Mouse (Mus musculus): ENCODE measurements around the gene Cutal. TPM values are rescaled to one million over a fixed set of nuclear protein-coding genes. Genes with fewer than 3 reads are reported as not detected.
A peak's percentile ranks its signal among the peaks of the same experiment; 100 is the strongest.
"Not testable (repeated sequence)": the region's sequence is repeated elsewhere in the genome, so short reads cannot be mapped to it uniquely, and the experiment has no call there.

Cutal gene
- 0.08 and 0.16 TPM in 2 replicates for polyA plus RNA-seq (2014; fragmentation: Nextera tagmentation; extraction: Ambion mirVana)

- H3K27me3 ChIP-seq (replicated peaks; ENCODE audit: control insufficient read depth, insufficient read depth, low read length) = peaks cover 19% of the 10 kb centered on the region
These were observed at the start of gene Cutal for GRCm38 (mm10) chr2:34874271-34874670. Gene Cutal, plus strand, starts transcription at chr2:34874396.

DNA sequence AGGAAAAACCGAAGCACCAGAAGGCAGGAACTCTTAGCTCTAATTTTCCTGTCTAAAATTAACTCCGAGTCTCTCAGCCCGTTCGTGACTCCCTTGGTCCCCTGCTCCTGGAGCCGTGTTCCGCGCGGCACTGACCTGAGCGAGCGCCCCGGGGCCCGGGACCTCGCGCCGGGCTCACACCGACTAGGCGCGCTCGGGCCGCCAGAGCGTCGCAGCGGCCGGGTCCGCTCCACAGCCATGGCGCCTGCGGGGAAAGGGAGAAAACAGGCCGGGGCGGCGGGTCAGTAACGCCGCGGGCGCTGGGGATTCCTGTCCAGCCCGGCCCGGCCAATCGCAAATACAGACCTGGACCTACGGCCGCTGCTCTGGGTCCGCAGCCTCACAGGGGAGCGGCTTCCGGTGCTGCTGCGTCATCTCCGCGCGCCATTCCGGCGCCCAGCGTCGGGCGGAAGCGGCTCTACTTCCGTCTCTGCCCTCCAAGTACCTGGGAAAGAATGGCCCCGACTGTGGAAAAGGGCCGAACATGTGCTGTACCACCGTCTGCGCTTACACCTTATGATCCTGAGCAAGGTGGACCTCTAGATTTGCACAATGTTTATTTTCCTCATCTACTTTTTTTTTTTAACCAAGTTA is 48.3 kb upstream of the Cutal start, which contains the start of gene Fbxw2:
Gene Fbxw2 (minus strand): TSS at position 485 of the 633 bp plus-strand sequence.
- peaks cover 3% of the 10 kb centered on the region; the same call in 1 of the 2 replicates for H3K4me1 ChIP-seq (ENCODE audit: control insufficient read depth, insufficient read depth, low read length)
- 0 out of 2 replicates have a peak, but pooled peaks cover 3% of the 10 kb centered on the region for H3K27me3 ChIP-seq (replicated peaks; ENCODE audit: control insufficient read depth, insufficient read depth, low read length)
- ATAC-seq (peak; percentile 100), DNase-seq (ENCODE audit: low spot score) (peak; percentile 95)
- H3K27ac ChIP-seq (ENCODE audit: low read depth, low read length) = 0 out of 2 replicates have a peak within 1 kb of the TSS, but pooled peaks have one; percentile 57
- H3K9ac ChIP-seq (ENCODE audit: low read length) = peak within 1 kb of the TSS; percentile 91
- H3K36me3 ChIP-seq (ENCODE audit: control insufficient read depth, insufficient read depth, low read length) = peaks cover 11% of the 10 kb centered on the region
- 0 out of 2 replicates have a peak, but pooled peaks cover 6% of the 10 kb centered on the region for H3K9me3 ChIP-seq (replicated peaks; ENCODE audit: control insufficient read depth, low read length)
- WGBS = under 1% methylated on average over 57 of the region's 57 CpGs
- H3K4me3 ChIP-seq (ENCODE audit: low read depth, low read length) = peak within 1 kb of the TSS; percentile 90
- peak within 1 kb of the TSS; percentile 84 for H3K4me2 ChIP-seq (ENCODE audit: low read length)

More at GRCm38 (mm10) chr2:34874271-34874670, at the start of gene Cutal:
- DNase-seq (ENCODE audit: low spot score) (no peak), ATAC-seq (no peak)
- 0 out of 2 replicates have a peak within 1 kb of the TSS, but pooled peaks have one; percentile 4 for H3K9ac ChIP-seq (ENCODE audit: low read length)
- H3K4me1 ChIP-seq (ENCODE audit: control insufficient read depth, insufficient read depth, low read length) = peaks cover 10% of the 10 kb centered on the region
- no peak within 1 kb of the TSS for H3K4me3 ChIP-seq (ENCODE audit: low read depth, low read length)
- H3K36me3 ChIP-seq (ENCODE audit: control insufficient read depth, insufficient read depth, low read length) = no peaks in the 10 kb centered on the region
- no peak within 1 kb of the TSS for H3K27ac ChIP-seq (ENCODE audit: low read depth, low read length)
- H3K9me3 ChIP-seq (replicated peaks; ENCODE audit: control insufficient read depth, low read length) = no peaks in the 10 kb centered on the region
- 5% methylated on average over 14 of the region's 14 CpGs for WGBS
- H3K4me2 ChIP-seq (ENCODE audit: low read length) = no peak within 1 kb of the TSS

DNA sequence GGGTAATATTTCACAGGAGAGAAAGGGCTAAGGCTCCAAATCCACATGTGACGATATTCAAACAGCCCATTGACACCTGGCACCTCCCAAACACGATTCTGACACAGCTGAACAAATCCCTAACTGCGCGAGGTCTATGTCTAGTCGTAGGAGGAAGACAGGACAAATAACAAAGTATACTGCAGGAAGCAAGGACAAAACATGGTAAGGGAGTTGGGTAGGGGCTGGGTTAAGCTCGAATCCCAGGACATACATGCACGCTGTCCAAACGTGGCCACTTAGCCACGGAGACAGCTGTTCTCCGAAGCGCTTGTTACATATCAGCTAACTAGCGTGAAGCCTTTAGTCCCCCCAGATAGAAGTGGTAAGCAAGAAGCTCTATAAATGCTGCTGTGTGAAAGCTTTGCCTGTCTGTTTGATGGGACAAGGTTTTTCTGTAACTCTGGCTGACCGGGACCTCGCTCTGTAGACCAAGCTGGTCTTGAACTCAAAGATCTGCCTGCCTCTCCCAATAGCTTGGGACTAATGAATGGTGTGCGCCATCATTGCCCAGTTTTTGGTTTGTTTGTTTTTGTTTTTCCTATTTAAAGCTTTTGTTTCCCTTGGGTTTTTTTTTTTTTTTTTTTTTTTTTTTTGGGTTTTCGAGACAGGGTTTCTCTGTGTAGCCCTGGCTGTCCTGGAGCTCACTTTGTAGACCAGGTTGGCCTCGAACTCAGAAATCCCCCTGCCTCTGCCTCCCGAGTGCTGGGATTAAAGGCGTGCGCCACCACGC is 47.5 kb upstream of the Cutal start:
- 41% methylated on average over 20 of the region's 21 CpGs for WGBS
- peaks cover 3% of the 10 kb centered on the region; the same call in 1 of the 2 replicates for H3K4me1 ChIP-seq (ENCODE audit: control insufficient read depth, insufficient read depth, low read length)
- H3K27ac ChIP-seq (ENCODE audit: low read depth, low read length) = 0 out of 2 replicates have a peak overlapping the region, but pooled peaks have one; percentile 27
- 0 out of 2 replicates have a peak, but pooled peaks cover 3% of the 10 kb centered on the region for H3K27me3 ChIP-seq (replicated peaks; ENCODE audit: control insufficient read depth, insufficient read depth, low read length)
- peak overlapping the region; percentile 90 for H3K4me3 ChIP-seq (ENCODE audit: low read depth, low read length)
- DNase-seq (ENCODE audit: low spot score) (no peak), ATAC-seq (peak; percentile 36; the same call in 1 of the 2 replicates)
- H3K36me3 ChIP-seq (ENCODE audit: control insufficient read depth, insufficient read depth, low read length) = peaks cover 6% of the 10 kb centered on the region; the same call in 1 of the 2 replicates
- H3K4me2 ChIP-seq (ENCODE audit: low read length) = peak overlapping the region; percentile 84
- H3K9ac ChIP-seq (ENCODE audit: low read length) = peak overlapping the region; percentile 91
- H3K9me3 ChIP-seq (replicated peaks; ENCODE audit: control insufficient read depth, low read length) = 0 out of 2 replicates have a peak, but pooled peaks cover 6% of the 10 kb centered on the region

GRCm38 (mm10) chr2:34827591-34827990 is 46.6 kb upstream of the Cutal start:
- Histone ChIP-seq H3K27me3 (replicated peaks; ENCODE audit: control insufficient read depth, insufficient read depth, low read length) (0 out of 2 replicates have a peak, but pooled peaks cover 3% of the 10 kb centered on the region), H3K4me1 (ENCODE audit: control insufficient read depth, insufficient read depth, low read length) (peaks cover 3% of the 10 kb centered on the region; the same call in 1 of the 2 replicates), H3K4me2 (ENCODE audit: low read length) (no peak overlapping the region), H3K4me3 (ENCODE audit: low read depth, low read length) (no peak overlapping the region), H3K36me3 (ENCODE audit: control insufficient read depth, insufficient read depth, low read length) (peaks cover 2% of the 10 kb centered on the region; the same call in 1 of the 2 replicates), H3K27ac (ENCODE audit: low read depth, low read length) (no peak overlapping the region), H3K9ac (ENCODE audit: low read length) (no peak overlapping the region), H3K9me3 (replicated peaks; ENCODE audit: control insufficient read depth, low read length) (0 out of 2 replicates have a peak, but pooled peaks cover 6% of the 10 kb centered on the region)
- ATAC-seq (no peak), DNase-seq (ENCODE audit: low spot score) (no peak)
- WGBS = 97% methylated on average over 4 of the region's 4 CpGs

DNA sequence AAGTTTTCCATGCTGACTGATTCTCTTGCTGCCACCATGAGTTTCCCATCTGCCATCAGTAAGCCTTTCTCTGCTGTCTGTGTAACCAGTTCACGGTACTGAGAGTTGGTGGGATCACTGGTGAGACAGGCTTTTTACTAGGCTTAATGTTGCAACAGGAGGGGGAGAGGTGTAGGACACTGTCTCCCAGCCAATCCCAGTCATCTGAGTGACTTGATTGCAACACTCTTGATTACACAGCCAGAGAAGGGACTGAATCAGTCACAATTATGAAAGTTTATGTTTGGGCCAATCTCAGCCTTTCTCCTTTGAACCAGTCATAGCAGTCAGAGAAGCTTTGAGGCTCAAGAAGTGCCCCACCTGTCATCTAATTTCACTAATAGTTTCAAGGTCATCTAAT is 46.2 kb upstream of the Cutal start:
- Histone ChIP-seq H3K4me1 (ENCODE audit: control insufficient read depth, insufficient read depth, low read length) (peaks cover 3% of the 10 kb centered on the region; the same call in 1 of the 2 replicates), H3K9me3 (replicated peaks; ENCODE audit: control insufficient read depth, low read length) (0 out of 2 replicates have a peak, but pooled peaks cover 6% of the 10 kb centered on the region), H3K9ac (ENCODE audit: low read length) (no peak overlapping the region), H3K4me3 (ENCODE audit: low read depth, low read length) (no peak overlapping the region), H3K27me3 (replicated peaks; ENCODE audit: control insufficient read depth, insufficient read depth, low read length) (0 out of 2 replicates have a peak, but pooled peaks cover 3% of the 10 kb centered on the region), H3K36me3 (ENCODE audit: control insufficient read depth, insufficient read depth, low read length) (no peaks in the 10 kb centered on the region), H3K4me2 (ENCODE audit: low read length) (no peak overlapping the region), H3K27ac (ENCODE audit: low read depth, low read length) (no peak overlapping the region)
- no peak for DNase-seq (ENCODE audit: low spot score)
- 91% methylated on average over 1 of the region's 1 CpGs for WGBS
- no peak for ATAC-seq

DNA sequence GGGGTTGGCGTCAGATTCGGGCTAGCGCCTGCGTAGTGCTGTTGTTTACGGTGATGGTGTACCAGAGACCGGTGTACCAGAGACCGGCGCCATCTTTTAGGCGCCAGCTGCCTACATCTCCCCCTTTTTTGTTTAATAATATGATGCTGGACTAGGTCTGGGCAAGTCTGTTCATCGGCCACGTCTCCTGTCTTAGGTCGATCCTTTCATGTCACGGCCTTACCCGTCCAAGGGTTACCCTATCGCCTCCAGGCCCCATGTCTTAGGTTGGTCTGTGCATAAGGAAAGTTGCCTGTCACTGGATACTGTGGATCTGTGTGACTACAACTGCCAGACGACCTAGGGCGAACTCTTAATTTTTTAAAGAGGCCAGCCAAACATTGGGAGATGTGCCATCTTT is 44.1 kb upstream of the Cutal start:
- H3K4me1 ChIP-seq (ENCODE audit: control insufficient read depth, insufficient read depth, low read length); H3K27me3 ChIP-seq (replicated peaks; ENCODE audit: control insufficient read depth, insufficient read depth, low read length); H3K36me3 ChIP-seq (ENCODE audit: control insufficient read depth, insufficient read depth, low read length); H3K27ac ChIP-seq (ENCODE audit: low read depth, low read length); H3K9me3 ChIP-seq (replicated peaks; ENCODE audit: control insufficient read depth, low read length); ATAC-seq; H3K9ac ChIP-seq (ENCODE audit: low read length); H3K4me3 ChIP-seq (ENCODE audit: low read depth, low read length); DNase-seq (ENCODE audit: low spot score); H3K4me2 ChIP-seq (ENCODE audit: low read length): not testable (repeated sequence)
- 98% methylated on average over 17 of the region's 17 CpGs for WGBS

DNA sequence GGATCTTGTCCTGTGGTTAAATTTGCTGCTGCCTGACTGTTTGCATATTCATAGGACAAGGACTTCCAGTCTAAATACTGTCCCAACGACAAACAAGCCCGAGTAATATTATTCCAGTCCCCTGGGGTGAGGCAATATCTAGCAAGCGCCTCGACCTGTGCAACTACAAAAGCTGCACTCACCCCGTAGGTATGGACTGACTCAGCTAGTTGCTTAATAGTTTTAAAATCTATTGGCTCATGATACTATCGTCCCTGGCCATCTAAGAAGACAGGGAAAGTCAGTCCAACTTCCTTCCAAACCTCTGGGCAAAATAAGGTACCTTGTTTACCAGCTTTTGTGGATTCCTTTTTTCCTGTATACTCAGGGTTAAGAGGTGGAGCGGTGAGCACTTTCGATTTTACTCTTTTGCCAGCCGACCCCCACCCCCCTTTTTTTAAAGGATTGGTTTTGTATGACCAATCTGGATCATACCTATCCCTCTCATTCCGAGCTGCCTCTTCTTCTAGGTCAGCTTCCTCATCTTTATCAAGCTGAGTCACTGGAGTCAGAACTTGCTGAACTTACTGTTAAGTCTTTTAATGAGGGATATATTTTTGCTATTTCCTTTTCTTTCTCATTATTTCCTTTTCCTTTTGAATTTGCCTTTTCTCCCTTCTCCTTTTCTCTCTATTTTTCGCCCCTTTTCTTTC is 41.3 kb upstream of the Cutal start, which contains the start of gene Gm34653:
Gene Gm34653 (plus strand): TSS at position 242 of the 692 bp plus-strand sequence.
- H3K4me1 ChIP-seq (ENCODE audit: control insufficient read depth, insufficient read depth, low read length); H3K4me2 ChIP-seq (ENCODE audit: low read length); H3K9ac ChIP-seq (ENCODE audit: low read length); H3K27me3 ChIP-seq (replicated peaks; ENCODE audit: control insufficient read depth, insufficient read depth, low read length); ATAC-seq; DNase-seq (ENCODE audit: low spot score); H3K36me3 ChIP-seq (ENCODE audit: control insufficient read depth, insufficient read depth, low read length); H3K9me3 ChIP-seq (replicated peaks; ENCODE audit: control insufficient read depth, low read length); H3K27ac ChIP-seq (ENCODE audit: low read depth, low read length); H3K4me3 ChIP-seq (ENCODE audit: low read depth, low read length): not testable (repeated sequence)
- WGBS = 74% methylated on average over 11 of the region's 11 CpGs

GRCm38 (mm10) chr2:34833624-34834023 is 40.6 kb upstream of the Cutal start:
- no peaks in the 10 kb centered on the region for H3K4me1 ChIP-seq (ENCODE audit: control insufficient read depth, insufficient read depth, low read length)
- no peak for ATAC-seq
- WGBS = 89% methylated on average over 17 of the region's 17 CpGs

More at GRCm38 (mm10) chr2:34833624-34834023, 40.6 kb upstream of the Cutal start:
- Histone ChIP-seq H3K36me3 (ENCODE audit: control insufficient read depth, insufficient read depth, low read length) (no peaks in the 10 kb centered on the region), H3K4me3 (ENCODE audit: low read depth, low read length) (no peak overlapping the region), H3K4me2 (ENCODE audit: low read length) (no peak overlapping the region), H3K9me3 (replicated peaks; ENCODE audit: control insufficient read depth, low read length) (0 out of 2 replicates have a peak, but pooled peaks cover 6% of the 10 kb centered on the region), H3K27me3 (replicated peaks; ENCODE audit: control insufficient read depth, insufficient read depth, low read length) (0 out of 2 replicates have a peak, but pooled peaks cover 3% of the 10 kb centered on the region), H3K9ac (ENCODE audit: low read length) (no peak overlapping the region), H3K27ac (ENCODE audit: low read depth, low read length) (no peak overlapping the region)
- no peak for DNase-seq (ENCODE audit: low spot score)
